Mouse (Mus musculus): ENCODE results near the gene Pcp4l1. TPM values are rescaled to one million over a fixed set of nuclear protein-coding genes. Genes with fewer than 3 reads are reported as not detected.

The Pcp4l1 gene
- total RNA-seq (2023), result not detected

DNA sequence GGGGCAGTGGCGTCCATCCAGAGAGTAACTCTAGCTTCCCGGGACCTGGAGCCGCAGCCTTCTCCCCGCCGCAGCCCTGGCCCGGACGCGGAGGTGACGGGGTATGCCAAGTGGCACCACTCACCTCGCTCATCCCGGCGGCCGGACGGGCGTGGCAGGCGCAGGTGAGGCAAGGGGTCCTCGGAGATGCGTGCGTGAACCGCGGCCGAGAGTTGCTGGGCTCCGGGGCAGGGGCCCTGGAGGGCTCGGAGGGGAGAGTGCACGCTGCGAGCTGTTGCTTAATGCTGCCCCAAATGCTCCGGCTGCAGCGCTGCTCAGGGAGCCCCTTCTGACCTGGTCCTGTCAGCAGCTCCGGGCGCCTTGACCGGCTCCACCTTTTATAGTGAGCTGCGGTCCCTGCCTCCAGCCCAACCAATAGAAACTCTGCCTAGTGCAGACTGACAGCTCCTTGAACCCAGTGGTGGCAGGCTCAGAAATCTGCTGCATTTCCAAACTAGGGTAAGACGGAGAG lies at the start of gene Pcp4l1:
Gene Pcp4l1, minus strand, starts transcription at position 382 of the 511 bp plus-strand sequence.

DNA sequence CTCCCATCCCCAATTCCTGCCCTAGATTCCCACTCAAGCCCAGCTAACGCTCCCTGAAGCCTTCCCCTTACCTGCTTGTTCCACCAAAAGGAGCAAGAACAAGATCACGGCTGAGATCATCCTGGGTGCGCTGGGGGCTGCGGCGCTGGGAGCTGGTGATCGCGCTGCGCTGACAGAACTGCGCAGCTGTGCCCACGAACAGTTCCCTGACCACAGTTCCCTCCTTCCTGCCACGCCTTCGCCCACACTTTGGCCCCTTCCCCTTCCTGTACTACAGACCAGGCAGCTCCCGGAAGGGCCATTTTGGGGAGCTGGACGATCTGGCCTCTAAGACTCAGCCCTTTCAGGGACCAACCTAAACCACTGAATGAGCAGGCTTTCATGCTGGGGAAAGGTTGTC lies 38.1 kb upstream of the Pcp4l1 start, which contains the start of gene Fcer1g:
Gene Fcer1g, minus strand, starts transcription at position 240 of the 400 bp plus-strand sequence.

DNA sequence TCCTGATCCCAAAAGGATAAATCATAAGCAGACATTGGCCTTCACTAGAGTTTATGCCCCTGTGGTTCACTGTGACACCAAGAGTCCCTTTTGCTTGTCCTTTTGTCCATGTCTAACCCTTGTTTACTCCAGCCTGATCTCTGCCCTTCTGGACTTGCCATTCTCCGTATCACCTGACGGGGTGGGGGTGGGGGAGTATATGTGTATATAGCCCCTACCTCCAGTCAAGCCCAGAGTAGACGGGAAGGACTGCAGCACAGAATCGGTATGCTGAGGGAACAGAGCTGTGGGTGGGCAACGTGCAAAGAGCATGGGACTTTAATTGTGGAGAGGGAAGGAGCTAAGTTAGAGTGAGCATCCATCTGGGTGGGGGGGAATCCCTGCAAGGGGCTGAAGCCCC lies 28.8 kb upstream of the Pcp4l1 start, which contains the start of gene Apoa2:
Gene Apoa2, plus strand, starts transcription at position 198 of the 400 bp plus-strand sequence.

DNA sequence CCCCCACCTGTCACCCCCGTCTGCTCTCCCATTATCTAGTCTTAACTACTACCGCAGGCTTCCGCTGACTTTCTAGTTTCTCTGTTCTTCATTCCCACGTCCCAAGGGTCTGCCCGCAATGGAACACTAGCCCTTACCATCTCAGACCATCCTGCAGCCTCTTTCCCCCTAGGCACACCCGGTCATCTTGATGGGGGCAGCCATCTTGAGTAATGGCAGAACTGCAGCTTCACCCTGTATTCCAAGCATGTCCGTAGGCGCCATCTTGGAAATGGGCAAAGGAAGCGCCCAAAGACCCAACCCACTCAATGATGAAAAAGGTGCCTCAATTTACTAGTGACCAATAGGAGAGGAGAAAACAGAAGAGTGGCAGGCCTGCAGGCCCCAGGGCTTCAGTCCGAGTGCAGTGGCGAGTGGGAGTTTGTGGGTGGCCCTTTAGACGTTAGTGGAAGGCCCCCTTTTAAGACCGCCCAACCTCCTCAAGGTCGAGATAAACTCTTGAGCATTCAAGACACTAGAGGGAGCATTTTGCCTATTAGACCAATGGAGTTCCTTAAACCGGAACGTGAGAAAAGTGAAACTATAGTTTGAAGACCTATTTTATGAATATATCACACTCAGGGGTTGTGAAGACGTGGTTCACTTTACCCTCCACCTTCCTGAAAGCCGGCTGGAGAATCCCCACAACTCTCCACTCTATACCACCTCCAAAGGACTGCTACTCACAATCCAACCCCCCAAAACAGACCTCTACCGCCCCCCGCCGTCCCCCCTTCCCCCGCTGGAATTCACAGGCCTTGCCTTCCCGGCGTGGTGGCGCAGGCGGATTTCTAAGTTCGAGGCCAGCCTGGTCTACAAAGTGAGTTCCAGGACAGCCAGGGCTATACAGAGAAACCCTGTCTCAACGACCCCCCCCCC lies 26.4 kb upstream of the Pcp4l1 start, which contains the start of gene Tomm40l:
Gene Tomm40l, minus strand, starts transcription at position 277 of the 918 bp plus-strand sequence.

DNA sequence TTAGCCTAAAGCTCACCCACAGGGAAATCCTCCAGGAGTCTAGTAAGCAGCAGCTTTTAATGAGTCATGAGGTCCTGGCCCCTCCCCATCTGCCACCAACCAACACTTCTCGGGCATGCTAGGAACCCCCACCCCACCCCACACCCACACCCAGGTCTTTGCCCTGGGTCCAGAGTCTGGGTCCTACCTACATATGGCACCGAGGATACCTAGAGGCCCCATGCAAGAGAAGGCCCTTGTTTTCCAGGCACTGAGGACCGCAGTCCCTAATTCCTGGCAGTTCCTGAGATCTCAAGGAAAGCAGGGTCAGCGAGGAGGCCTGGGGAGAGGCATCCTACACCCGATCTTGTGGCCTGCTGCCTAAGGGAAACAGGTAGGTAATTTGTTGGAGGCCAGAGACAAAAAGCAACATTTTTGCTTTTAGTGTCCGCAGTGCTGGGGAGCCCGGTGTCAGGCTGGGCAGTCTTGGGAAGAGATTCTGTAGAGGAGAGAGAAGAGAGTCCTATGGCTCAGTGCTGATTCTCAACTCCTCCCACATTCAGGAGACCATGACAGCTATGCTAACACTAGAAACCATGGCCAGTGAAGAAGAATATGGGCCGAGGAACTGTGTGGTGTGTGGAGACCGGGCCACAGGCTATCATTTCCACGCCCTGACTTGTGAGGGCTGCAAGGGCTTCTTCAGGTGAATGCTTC lies 17.9 kb upstream of the Pcp4l1 start, which contains the start of gene Nr1i3:
Gene Nr1i3, plus strand, starts transcription at position 170 of the 696 bp plus-strand sequence.

DNA sequence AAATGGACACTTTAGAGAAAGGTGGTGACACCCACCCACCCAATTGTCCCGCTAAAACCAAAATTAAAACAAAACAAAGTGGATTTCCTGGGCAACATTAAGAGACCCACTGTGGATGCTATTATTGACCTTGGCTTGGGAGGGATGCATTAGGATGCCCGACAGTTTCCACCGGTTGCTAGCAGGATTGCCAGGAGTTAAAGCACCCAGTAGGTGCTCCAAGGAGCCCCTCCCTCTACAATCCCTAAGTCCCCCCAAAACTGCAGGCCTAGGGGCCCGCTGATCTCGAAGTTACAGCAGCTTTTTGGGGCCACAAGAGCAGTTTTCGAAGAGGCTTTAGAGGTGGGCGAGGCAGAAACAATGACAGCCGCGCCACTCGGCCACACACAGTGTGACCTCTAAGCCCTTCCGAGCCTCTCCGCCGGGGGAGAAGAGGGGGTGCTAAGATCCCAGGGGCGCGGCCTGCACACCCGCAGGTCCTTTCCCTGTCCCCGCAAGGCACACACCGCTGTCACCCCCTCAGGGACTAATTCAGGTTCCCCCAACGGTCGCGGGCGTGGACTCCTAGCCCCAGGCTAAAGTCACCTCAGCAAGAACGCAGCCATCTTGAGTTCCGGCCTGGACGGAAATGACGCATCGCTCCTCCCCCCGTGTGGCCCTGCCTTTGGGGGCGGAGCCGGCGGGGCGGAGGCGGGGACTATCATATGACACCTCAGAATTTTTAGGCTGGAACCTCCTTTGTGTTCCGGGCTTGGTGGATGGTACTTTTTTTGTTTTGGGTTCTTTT lies 45.9 kb downstream of the Pcp4l1 start, which contains the start of the genes Sdhc and Mpz:
Gene Sdhc, minus strand, starts transcription at position 630 of the 787 bp plus-strand sequence.
Gene Mpz, plus strand, starts transcription at position 738 of the 787 bp plus-strand sequence.

Other genes with a start within 250 kb of the Pcp4l1 start
- gene Fcgr2b, start 219.7 kb downstream of the Pcp4l1 start, total RNA-seq (2023), result 13.9 TPM
- gene Fcgr4, start 177.3 kb downstream of the Pcp4l1 start, total RNA-seq (2023), result 1.2 TPM
- 2.7 TPM for gene Fcgr3, start 131.3 kb downstream of the Pcp4l1 start, total RNA-seq (2023)
- not detected for gene Cfap126, start 82.3 kb downstream of the Pcp4l1 start, total RNA-seq (2023)
- gene Sdhc, start 45.7 kb downstream of the Pcp4l1 start, total RNA-seq (2023), result 101 TPM
- not detected for gene Mpz, start 45.6 kb downstream of the Pcp4l1 start, total RNA-seq (2023)
- not detected for gene Nr1i3, start 17.7 kb upstream of the Pcp4l1 start, total RNA-seq (2023)
- gene Tomm40l, start 26.2 kb upstream of the Pcp4l1 start, total RNA-seq (2023), result 17.0 TPM
- not detected for gene Apoa2, start 28.8 kb upstream of the Pcp4l1 start, total RNA-seq (2023)
- gene Fcer1g, start 38.1 kb upstream of the Pcp4l1 start, total RNA-seq (2023), result 16.9 TPM
- gene Adamts4, start 54.2 kb upstream of the Pcp4l1 start, total RNA-seq (2023), result not detected
- 99.5 TPM for gene Ndufs2, start 55.1 kb upstream of the Pcp4l1 start, total RNA-seq (2023)
- 69.6 TPM for gene B4galt3, start 74.1 kb upstream of the Pcp4l1 start, total RNA-seq (2023)
- 43.1 TPM for gene Ppox, start 84.9 kb upstream of the Pcp4l1 start, total RNA-seq (2023)
- gene Usp21, start 91.7 kb upstream of the Pcp4l1 start, total RNA-seq (2023), result 42.5 TPM
- 53.9 TPM for gene Ufc1, start 98.8 kb upstream of the Pcp4l1 start, total RNA-seq (2023)
- 30.6 TPM for gene Dedd, start 132.9 kb upstream of the Pcp4l1 start, total RNA-seq (2023)
- 16.8 TPM for gene Nit1, start 149.4 kb upstream of the Pcp4l1 start, total RNA-seq (2023)
- gene Pfdn2, start 149.4 kb upstream of the Pcp4l1 start, total RNA-seq (2023), result 72.0 TPM
- gene Klhdc9, start 164.5 kb upstream of the Pcp4l1 start, total RNA-seq (2023), result 0.35 TPM
- gene Nectin4, start 173.8 kb upstream of the Pcp4l1 start, total RNA-seq (2023), result 0.29 TPM
- gene Arhgap30, start 192.7 kb upstream of the Pcp4l1 start, total RNA-seq (2023), result 171 TPM
- gene Usf1, start 215.0 kb upstream of the Pcp4l1 start, total RNA-seq (2023), result 80.1 TPM
- 5.9 TPM for gene Tstd1, start 222.6 kb upstream of the Pcp4l1 start, total RNA-seq (2023)
- gene F11r, start 241.3 kb upstream of the Pcp4l1 start, total RNA-seq (2023), result 3.1 TPM

Measured in CD4-positive naive resting alpha-beta T cell, adult 76 days (primary cell).